Mouse (Mus musculus): ENCODE measurements around the gene Prkag2.

The Prkag2 gene

GRCm38 (mm10) chr5:25100516-25101125 lies at the start of gene Prkag2:
TSS of gene Prkag2 (minus strand) at chr5:25100642.
- DNase-seq = peak; percentile 60

- no peak for DNase-seq
Measured at GRCm38 (mm10) chr5:25149331-25149965, 49.0 kb upstream of the Prkag2 start.

GRCm38 (mm10) chr5:25146705-25147104 lies 46.3 kb upstream of the Prkag2 start:
- no peak for DNase-seq

- DNase-seq = no peak
Measured at GRCm38 (mm10) chr5:25127865-25128264, 27.4 kb upstream of the Prkag2 start.

- DNase-seq = no peak
Measured at GRCm38 (mm10) chr5:25125884-25126560, 25.6 kb upstream of the Prkag2 start.

GRCm38 (mm10) chr5:25122534-25122933 lies 22.1 kb upstream of the Prkag2 start:
- no peak for DNase-seq

- no peak for DNase-seq
Measured at GRCm38 (mm10) chr5:25119148-25119547, 18.7 kb upstream of the Prkag2 start.

- no peak for DNase-seq
Measured at GRCm38 (mm10) chr5:25115997-25116396, 15.6 kb upstream of the Prkag2 start.

GRCm38 (mm10) chr5:25115216-25115615 lies 14.8 kb upstream of the Prkag2 start:
- DNase-seq = no peak

GRCm38 (mm10) chr5:25114110-25114509 lies 13.7 kb upstream of the Prkag2 start:
- DNase-seq = no peak

- DNase-seq = no peak
Measured at GRCm38 (mm10) chr5:25110314-25110713, 9.9 kb upstream of the Prkag2 start.

- DNase-seq = no peak
Measured at GRCm38 (mm10) chr5:25105748-25106147, 5.3 kb upstream of the Prkag2 start.

- peak; percentile 61 for DNase-seq
Measured at GRCm38 (mm10) chr5:25101126-25101523, 683 bp upstream of the Prkag2 start.

- DNase-seq = no peak
Measured at GRCm38 (mm10) chr5:25100157-25100515, 306 bp downstream of the Prkag2 start.

- peak; percentile 68 for DNase-seq
Measured at GRCm38 (mm10) chr5:25099367-25100156, 880 bp downstream of the Prkag2 start.

GRCm38 (mm10) chr5:25097891-25098290 lies 2.6 kb downstream of the Prkag2 start:
- no peak for DNase-seq

- DNase-seq = no peak
Measured at GRCm38 (mm10) chr5:25096431-25096830, 4.0 kb downstream of the Prkag2 start.

GRCm38 (mm10) chr5:25092630-25093245 lies 7.7 kb downstream of the Prkag2 start:
- DNase-seq = no peak

GRCm38 (mm10) chr5:25089258-25089972 lies 11.0 kb downstream of the Prkag2 start:
- DNase-seq = no peak

- no peak for DNase-seq
Measured at GRCm38 (mm10) chr5:25088633-25089032, 11.8 kb downstream of the Prkag2 start.

GRCm38 (mm10) chr5:25088111-25088510 lies 12.3 kb downstream of the Prkag2 start:
- DNase-seq = no peak

- no peak for DNase-seq
Measured at GRCm38 (mm10) chr5:25087064-25087463, 13.4 kb downstream of the Prkag2 start.
